Mouse (Mus musculus) forebrain, embryonic 12.5 days (tissue): Measurements from ENCODE around the gene Itfg2. TPM values are rescaled to one million over a fixed set of nuclear protein-coding genes. Genes with fewer than 3 reads are reported as not detected.

ENCODE experiments used
- ATAC-seq: fragments of 200-750 bp; cut with Nextera tagmentation; 2 replicates; pipeline ENCODE4 v1.8.0; 2017; ENCODE audit warnings: moderate TSS enrichment; ENCODE audit not compliant: low FRiP score
- H3K27ac ChIP-seq: fragments of 300-500 bp; sonication (generic); 2 replicates; pipeline ENCODE4 v1.5.1; 2016; ENCODE audit warnings: mild to moderate bottlenecking
- H3K27me3 ChIP-seq: fragments of 300-500 bp; sonication (generic); 2 replicates; pipeline ENCODE4 v1.6.1; 2016; ENCODE audit warnings: mild to moderate bottlenecking
- H3K36me3 ChIP-seq: fragments of 300-500 bp; sonication (generic); replicated peaks from 2 replicates; pipeline ENCODE4 v1.6.1; 2016; ENCODE audit warnings: mild to moderate bottlenecking
- H3K4me1 ChIP-seq: fragments of 300-500 bp; sonication (generic); 2 replicates; pipeline ENCODE4 v1.6.1; 2016
- H3K4me2 ChIP-seq: fragments of 300-500 bp; sonication (generic); 2 replicates; pipeline ENCODE4 v1.6.1; 2016; ENCODE audit warnings: mild to moderate bottlenecking, moderate library complexity
- H3K4me3 ChIP-seq: fragments of 300-500 bp; sonication (generic); replicated peaks from 2 replicates; pipeline ENCODE4 v1.5.1; 2016; ENCODE audit warnings: mild to moderate bottlenecking
- H3K9ac ChIP-seq: fragments of 300-500 bp; sonication (generic); 2 replicates; pipeline ENCODE4 v1.6.1; 2016; ENCODE audit warnings: mild to moderate bottlenecking
- H3K9me3 ChIP-seq: fragments of 300-500 bp; sonication (generic); 2 replicates; pipeline ENCODE4 v1.6.1; 2016
- WGBS: fragments of 180-500 bp; shearing (Covaris S2); methylation state at CpG from one replicate; pipeline ENCODE4 v1.1.7; 2016; 5-methylcytosine and 5-hydroxymethylcytosine counted together
- polyA plus RNA-seq: library from polyadenylated mRNA; unstranded; fragments of >200 nt; fragmentation: Nextera tagmentation; extraction: Ambion mirVana; gene quantifications from 2 replicates; pipeline ENCODE4 v1.2.1, GENCODE M21; 2016

The Itfg2 gene
- polyA plus RNA-seq, 1 experiment from 2014 or later, result 37.2 TPM

- ATAC-seq, result no peak
- 95% methylated on average over 5 of the region's 5 CpGs for WGBS
- H3K27me3 ChIP-seq, result no peaks in the 10 kb centered on the region
- H3K4me1 ChIP-seq, result peaks cover 10% of the 10 kb centered on the region
- H3K9me3 ChIP-seq, result no peaks in the 10 kb centered on the region
- no peak overlapping the region for H3K27ac ChIP-seq
- peaks cover 97% of the 10 kb centered on the region for H3K36me3 ChIP-seq
- no peak overlapping the region for H3K4me2 ChIP-seq
- H3K9ac ChIP-seq, result no peak overlapping the region
- no peak overlapping the region for H3K4me3 ChIP-seq
These were observed 54.7 kb downstream of the Itfg2 start for GRCm38 (mm10) chr6:128370040-128370439.

GRCm38 (mm10) chr6:128366466-128366865 lies 58.3 kb downstream of the Itfg2 start:
- WGBS, result 91% methylated on average over 5 of the region's 5 CpGs

GRCm38 (mm10) chr6:128364721-128365120 lies 60.0 kb downstream of the Itfg2 start:
- Histone ChIP-seq H3K27ac (no peak overlapping the region), H3K9ac (0 out of 2 replicates have a peak overlapping the region, but pooled peaks have one; percentile 12), H3K4me2 (peak overlapping the region; percentile 75), H3K36me3 (peaks cover 44% of the 10 kb centered on the region), H3K4me3 (0 out of 2 replicates have a peak overlapping the region, but pooled peaks have one; percentile 7), H3K27me3 (no peaks in the 10 kb centered on the region), H3K4me1 (peaks cover 41% of the 10 kb centered on the region), H3K9me3 (no peaks in the 10 kb centered on the region)
- 85% methylated on average over 6 of the region's 6 CpGs for WGBS
- ATAC-seq, result no peak

More at GRCm38 (mm10) chr6:128366466-128366865, 58.3 kb downstream of the Itfg2 start:
- H3K4me3 ChIP-seq, result no peak overlapping the region
- no peak for ATAC-seq
- no peaks in the 10 kb centered on the region for H3K9me3 ChIP-seq
- no peak overlapping the region for H3K27ac ChIP-seq
- no peak overlapping the region for H3K9ac ChIP-seq
- H3K4me1 ChIP-seq, result peaks cover 23% of the 10 kb centered on the region
- no peaks in the 10 kb centered on the region for H3K27me3 ChIP-seq
- no peak overlapping the region for H3K4me2 ChIP-seq
- H3K36me3 ChIP-seq, result peaks cover 62% of the 10 kb centered on the region

- Histone ChIP-seq H3K4me1 (peaks cover 47% of the 10 kb centered on the region), H3K9me3 (no peaks in the 10 kb centered on the region), H3K9ac (peak overlapping the region; percentile 91), H3K27ac (peak overlapping the region; percentile 95), H3K4me2 (peak overlapping the region; percentile 75), H3K27me3 (no peaks in the 10 kb centered on the region), H3K36me3 (peaks cover 35% of the 10 kb centered on the region), H3K4me3 (peak overlapping the region; percentile 77)
- no peak for ATAC-seq
- WGBS, result 1% methylated on average over 46 of the region's 46 CpGs
These were observed 61.5 kb downstream of the Itfg2 start for GRCm38 (mm10) chr6:128363007-128363825.

- Histone ChIP-seq H3K9ac (peak within 1 kb of the TSS; percentile 91), H3K36me3 (peaks cover 35% of the 10 kb centered on the region), H3K4me1 (peaks cover 47% of the 10 kb centered on the region), H3K27me3 (no peaks in the 10 kb centered on the region), H3K9me3 (no peaks in the 10 kb centered on the region), H3K4me3 (peak within 1 kb of the TSS; percentile 77), H3K27ac (peak within 1 kb of the TSS; percentile 95), H3K4me2 (peak within 1 kb of the TSS; percentile 75)
- WGBS, result under 1% methylated on average over 50 of the region's 76 CpGs
- peak; percentile 92 for ATAC-seq
These were observed 62.2 kb downstream of the Itfg2 start, which contains the start of the genes Rhno1 and Foxm1 for GRCm38 (mm10) chr6:128362381-128363006. TSS of gene Rhno1 (minus strand) at chr6:128362911. TSS of gene Foxm1 (plus strand) at chr6:128362967.

- Histone ChIP-seq H3K9ac (peak overlapping the region; percentile 91), H3K27ac (peak overlapping the region; percentile 95), H3K4me1 (peaks cover 47% of the 10 kb centered on the region), H3K9me3 (no peaks in the 10 kb centered on the region), H3K4me2 (peak overlapping the region; percentile 75), H3K4me3 (peak overlapping the region; percentile 77), H3K27me3 (no peaks in the 10 kb centered on the region), H3K36me3 (peaks cover 36% of the 10 kb centered on the region)
- 13% methylated on average over 9 of the region's 9 CpGs for WGBS
- no peak; the same call in 1 of the 2 replicates for ATAC-seq
These were observed 62.8 kb downstream of the Itfg2 start for GRCm38 (mm10) chr6:128361901-128362300.

Other genes with a start within 250 kb of the Itfg2 start
- 0.85 and 0.88 TPM in 2 replicates for gene Tead4, start 124.1 kb downstream of the Itfg2 start, polyA plus RNA-seq
- 15.4 and 19.7 TPM in 2 replicates for gene Tulp3, start 69.1 kb downstream of the Itfg2 start, polyA plus RNA-seq
- 178 and 183 TPM in 2 replicates for gene Rhno1, start 62.0 kb downstream of the Itfg2 start, polyA plus RNA-seq
- 74.6 and 86.2 TPM in 2 replicates for gene Foxm1, start 62.0 kb downstream of the Itfg2 start, polyA plus RNA-seq
- 0.88 and 1.0 TPM in 2 replicates for gene Tex52, start 49.5 kb downstream of the Itfg2 start, polyA plus RNA-seq
- not detected in 2 replicates for gene Gm44596, start 49.4 kb downstream of the Itfg2 start, polyA plus RNA-seq
- 3.6 and 3.9 TPM in 2 replicates for gene Nrip2, start 25.6 kb downstream of the Itfg2 start, polyA plus RNA-seq
- gene Fkbp4, start 13.7 kb upstream of the Itfg2 start, polyA plus RNA-seq, result 525 and 564 TPM in 2 replicates
- gene Pzp, start 101.8 kb upstream of the Itfg2 start, polyA plus RNA-seq, result 0.04 TPM in 1 of 2 replicates, not detected in the other
- 0.57 and 1.2 TPM in 2 replicates for gene A2ml1, start 156.7 kb upstream of the Itfg2 start, polyA plus RNA-seq
- not detected in 2 replicates for gene Klrb1a, start 198.6 kb upstream of the Itfg2 start, polyA plus RNA-seq
- gene Clec2h, start 237.5 kb upstream of the Itfg2 start, polyA plus RNA-seq, result not detected in 2 replicates